Mouse (Mus musculus) midbrain, postnatal 0 days (tissue): ENCODE measurements at regions not wholly inside any gene's neighbourhood (a gene's known extent, or its start where the extent isn't known, plus 50 kb on each side); places are given as distances from the start of the nearest gene placed in this dataset.

Source experiments
- ATAC-seq: fragments of 200-750 bp; cut with Nextera tagmentation; 2 replicates; pipeline ENCODE4 v1.8.0; 2017; ENCODE audit warnings: moderate number of reproducible peaks, mild to moderate bottlenecking, moderate TSS enrichment, moderate library complexity; ENCODE audit not compliant: low FRiP score
- DNase-seq: peaks from one replicate; pipeline ENCODE4 v3.0.0-alpha.2; 2015; ENCODE audit warnings: low spot score
- H3K27ac ChIP-seq: fragments of 300-500 bp; sonication (generic); 2 replicates; pipeline ENCODE4 v1.5.1; 2014; ENCODE audit warnings: low read depth, mild to moderate bottlenecking, low read length, mixed read lengths
- H3K27me3 ChIP-seq: fragments of 300-500 bp; sonication (generic); 2 replicates; pipeline ENCODE4 v1.6.1; 2014; ENCODE audit warnings: low read length, control low read depth, mixed read lengths; ENCODE audit not compliant: insufficient read depth
- H3K36me3 ChIP-seq: fragments of 300-500 bp; sonication (generic); 2 replicates; pipeline ENCODE4 v1.6.1; 2014; ENCODE audit warnings: low read length, control low read depth, mixed read lengths; ENCODE audit not compliant: insufficient read depth
- H3K4me1 ChIP-seq: fragments of 300-500 bp; sonication (generic); 2 replicates; pipeline ENCODE4 v1.6.1; 2014; ENCODE audit warnings: mild to moderate bottlenecking, control low read depth, antibody characterized with exemption, low read length, mixed read lengths; ENCODE audit not compliant: insufficient read depth
- H3K4me2 ChIP-seq: fragments of 300-500 bp; sonication (generic); 2 replicates; pipeline ENCODE4 v1.6.1; 2014; ENCODE audit warnings: low read depth, mild to moderate bottlenecking, low read length, mixed read lengths; ENCODE audit not compliant: poor library complexity, severe bottlenecking
- H3K4me3 ChIP-seq: fragments of 300-500 bp; sonication (generic); 2 replicates; pipeline ENCODE4 v1.5.1; 2014; ENCODE audit warnings: low read depth, mild to moderate bottlenecking, low read length, moderate library complexity
- H3K9ac ChIP-seq: fragments of 300-500 bp; sonication (generic); replicated peaks from 2 replicates; pipeline ENCODE4 v1.6.1; 2014; ENCODE audit warnings: mild to moderate bottlenecking, low read length, moderate library complexity, mixed read lengths; ENCODE audit not compliant: poor library complexity, severe bottlenecking
- H3K9me3 ChIP-seq: fragments of 300-500 bp; sonication (generic); 2 replicates; pipeline ENCODE4 v1.6.1; 2016; ENCODE audit warnings: low read length, control low read depth
- CTCF ChIP-seq: IDR thresholded peaks from 2 replicates; pipeline ENCODE4 v1.5.1; 2016; ENCODE audit warnings: antibody characterized with exemption, mild to moderate bottlenecking
- WGBS: fragments of 180-500 bp; shearing (Covaris S2); extraction: QIAGEN DNeasy Blood & Tissue Kit; methylation state at CpG from one replicate; pipeline ENCODE4 v1.1.7; 2014; 5-methylcytosine and 5-hydroxymethylcytosine counted together

DNA sequence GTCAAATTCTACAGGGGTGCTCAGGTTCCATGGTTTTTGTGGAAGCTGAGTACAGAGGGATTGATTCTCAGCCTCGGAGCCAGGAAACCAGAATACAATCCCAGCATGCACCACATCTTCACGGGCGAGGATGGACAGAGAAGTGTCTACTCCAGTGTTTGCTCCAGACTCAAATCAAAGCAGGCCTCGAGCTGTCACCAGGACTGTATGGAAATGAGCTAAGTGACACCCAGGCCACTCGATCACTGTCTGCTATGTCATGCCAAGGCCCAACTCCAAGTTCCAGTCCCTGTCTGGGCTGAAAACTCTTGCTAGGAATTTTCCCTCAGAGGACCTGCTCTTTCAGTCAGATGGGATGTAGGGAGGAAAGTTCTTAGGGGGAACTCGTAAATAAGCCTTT is 86.8 kb upstream of the Rbms3 start:
- DNase-seq (no peak), ATAC-seq (no peak)
- no peak overlapping the region for H3K4me3 ChIP-seq
- no peaks in the 10 kb centered on the region for H3K36me3 ChIP-seq
- H3K4me1 ChIP-seq, result no peaks in the 10 kb centered on the region
- no peak overlapping the region for H3K9ac ChIP-seq
- no peak overlapping the region for H3K4me2 ChIP-seq
- no peak overlapping the region for H3K27ac ChIP-seq
- H3K9me3 ChIP-seq, result no peaks in the 10 kb centered on the region
- 84% methylated on average over 6 of the region's 6 CpGs for WGBS
- no peaks in the 10 kb centered on the region for H3K27me3 ChIP-seq
- no peak for TF ChIP-seq CTCF

DNA sequence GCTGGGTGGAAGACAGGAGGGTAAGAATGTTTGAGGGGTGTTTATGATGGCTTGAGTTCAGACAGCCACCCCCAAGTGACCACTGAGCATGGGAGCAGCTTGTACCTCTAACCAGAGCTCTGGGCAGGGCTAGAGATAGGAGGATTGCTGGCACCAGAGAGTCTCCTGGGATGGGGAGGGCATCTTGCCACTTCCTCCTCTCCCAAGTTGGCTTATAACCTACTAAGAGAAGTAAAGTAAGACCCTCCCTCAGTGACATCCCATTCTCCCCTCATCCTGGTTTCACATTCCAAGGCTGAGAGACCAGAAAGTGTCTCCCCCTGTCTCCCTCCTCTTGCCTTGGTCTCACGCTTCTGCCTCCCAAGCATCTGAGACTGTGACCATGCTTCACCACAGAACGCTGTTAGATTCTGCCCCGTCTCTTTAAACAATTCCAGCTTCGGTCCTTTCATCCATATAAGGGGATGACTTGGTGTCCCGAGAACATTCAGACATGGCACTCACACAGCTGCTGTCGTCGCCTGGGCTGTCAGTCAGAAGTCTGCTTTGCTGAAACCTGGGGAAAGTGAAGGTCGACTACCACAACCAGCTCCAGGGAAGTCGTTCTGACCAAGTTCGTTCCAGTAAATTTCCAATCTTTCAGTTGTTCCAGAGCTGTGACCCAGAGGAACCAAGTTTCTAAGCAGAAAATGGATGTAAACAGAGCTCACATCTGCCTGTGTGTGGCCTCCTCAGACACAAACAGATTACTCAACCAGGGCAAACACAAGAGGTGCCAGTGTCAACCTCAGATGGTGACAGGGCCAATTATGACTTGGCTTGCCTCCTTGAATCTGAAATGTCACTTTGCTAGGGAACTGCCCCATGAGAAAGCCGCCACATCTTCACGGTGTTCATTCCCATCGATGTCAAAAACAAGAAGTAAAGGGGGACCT is 85.3 kb upstream of the Rbms3 start:
- Histone ChIP-seq H3K9ac (no peak overlapping the region), H3K27me3 (no peaks in the 10 kb centered on the region), H3K4me3 (no peak overlapping the region), H3K27ac (no peak overlapping the region), H3K36me3 (no peaks in the 10 kb centered on the region), H3K4me1 (no peaks in the 10 kb centered on the region), H3K4me2 (no peak overlapping the region), H3K9me3 (no peaks in the 10 kb centered on the region)
- no peak for TF ChIP-seq CTCF
- ATAC-seq, result no peak
- DNase-seq, result no peak
- 87% methylated on average over 13 of the region's 13 CpGs for WGBS

DNA sequence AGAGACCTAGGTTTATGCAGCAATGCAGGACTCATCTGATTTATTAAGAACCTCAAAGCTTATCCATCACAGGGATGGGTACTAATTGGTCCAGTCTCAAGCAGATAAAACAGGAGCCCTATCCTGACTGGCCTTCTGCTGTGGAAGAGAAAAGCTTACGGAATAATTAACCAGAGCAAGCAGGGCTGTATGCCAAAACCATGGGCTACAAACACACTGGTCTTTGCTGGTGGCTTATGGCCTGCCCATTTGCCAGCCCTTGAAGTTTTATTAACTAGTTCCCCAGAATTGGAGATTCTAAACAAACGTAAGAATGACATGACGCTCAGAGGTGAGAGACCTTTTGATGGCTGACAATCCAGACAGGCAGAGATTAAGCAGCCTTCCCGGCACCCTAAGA is 83.4 kb upstream of the Rbms3 start:
- Histone ChIP-seq H3K27me3 (no peaks in the 10 kb centered on the region), H3K4me2 (no peak overlapping the region), H3K27ac (no peak overlapping the region), H3K9ac (no peak overlapping the region), H3K9me3 (no peaks in the 10 kb centered on the region), H3K36me3 (no peaks in the 10 kb centered on the region), H3K4me3 (no peak overlapping the region), H3K4me1 (no peaks in the 10 kb centered on the region)
- no peak for DNase-seq
- WGBS, result 93% methylated on average over 4 of the region's 4 CpGs
- no peak for TF ChIP-seq CTCF
- no peak for ATAC-seq

DNA sequence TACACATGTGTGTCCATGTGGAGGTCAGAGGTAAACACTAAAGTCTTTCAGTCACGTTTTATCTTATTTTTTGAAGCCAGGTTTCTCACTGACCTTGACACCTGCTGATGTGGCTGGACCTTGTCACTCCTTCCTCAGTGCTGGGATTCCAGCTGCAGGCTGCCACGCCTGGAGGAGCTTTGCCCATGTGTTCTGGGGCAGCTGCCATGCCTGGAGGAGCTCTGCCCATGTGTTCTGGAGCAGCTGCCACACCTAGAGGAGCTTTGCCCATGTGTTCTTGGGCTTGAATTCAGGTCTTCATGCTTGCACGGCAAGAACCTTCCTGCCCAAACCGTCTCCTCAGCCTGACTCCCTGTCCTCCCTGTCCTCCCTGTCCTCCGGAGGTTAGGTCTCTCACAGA is 82.1 kb upstream of the Rbms3 start:
- Histone ChIP-seq H3K36me3 (no peaks in the 10 kb centered on the region), H3K9me3 (no peaks in the 10 kb centered on the region), H3K27me3 (no peaks in the 10 kb centered on the region), H3K4me3 (no peak overlapping the region), H3K9ac (no peak overlapping the region), H3K4me2 (no peak overlapping the region), H3K27ac (no peak overlapping the region), H3K4me1 (no peaks in the 10 kb centered on the region)
- DNase-seq, result no peak
- no peak for TF ChIP-seq CTCF
- ATAC-seq, result no peak
- 90% methylated on average over 5 of the region's 5 CpGs for WGBS

DNA sequence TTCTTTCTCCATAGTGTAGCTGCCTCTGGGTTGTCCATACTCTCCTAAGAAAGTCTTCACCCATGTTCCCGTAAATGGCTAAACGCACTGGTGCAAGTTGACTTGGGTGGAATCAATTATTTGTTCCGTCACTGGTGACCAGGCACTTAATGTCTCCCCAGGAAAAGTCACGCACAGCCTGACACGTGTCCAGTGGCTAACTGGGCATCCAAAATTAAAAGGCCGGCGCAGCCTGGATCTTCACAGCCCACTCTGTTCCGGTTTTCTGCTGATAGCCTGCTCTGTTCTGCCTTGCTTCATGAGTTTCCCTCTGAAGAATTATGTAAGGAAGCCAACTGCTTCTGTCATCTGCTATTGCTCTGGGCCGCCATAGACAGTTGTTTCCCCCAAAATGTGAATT is 81.3 kb upstream of the Rbms3 start:
- 93% methylated on average over 9 of the region's 9 CpGs for WGBS
- ATAC-seq (no peak), DNase-seq (no peak)
- no peaks in the 10 kb centered on the region for H3K36me3 ChIP-seq
- no peaks in the 10 kb centered on the region for H3K4me1 ChIP-seq
- H3K4me2 ChIP-seq, result no peak overlapping the region
- no peaks in the 10 kb centered on the region for H3K27me3 ChIP-seq
- no peaks in the 10 kb centered on the region for H3K9me3 ChIP-seq
- no peak overlapping the region for H3K9ac ChIP-seq
- H3K27ac ChIP-seq, result no peak overlapping the region
- TF ChIP-seq CTCF, result no peak
- no peak overlapping the region for H3K4me3 ChIP-seq

DNA sequence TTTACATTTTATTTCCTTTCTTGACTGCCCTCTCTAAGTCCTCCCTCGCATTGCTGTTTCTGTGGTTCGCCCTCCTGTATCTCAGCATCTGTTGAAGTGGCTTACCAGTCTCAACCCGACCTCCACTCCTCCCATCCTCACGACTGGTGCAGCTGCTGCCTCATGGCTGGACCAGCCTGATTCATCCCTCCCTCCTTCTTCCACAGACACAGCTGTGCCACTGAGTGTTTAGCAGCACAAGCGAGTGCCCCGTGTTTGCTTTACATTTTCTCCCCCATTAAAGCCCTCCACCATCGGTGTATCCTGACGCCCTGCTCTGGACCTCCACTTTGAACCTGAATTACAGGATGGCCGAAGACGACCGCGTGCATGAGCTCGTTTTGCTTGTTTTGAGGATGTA is 80.0 kb upstream of the Rbms3 start:
- no peak for DNase-seq
- no peak for TF ChIP-seq CTCF
- Histone ChIP-seq H3K9me3 (no peaks in the 10 kb centered on the region), H3K4me1 (no peaks in the 10 kb centered on the region), H3K36me3 (no peaks in the 10 kb centered on the region), H3K4me3 (no peak overlapping the region), H3K4me2 (no peak overlapping the region), H3K27ac (no peak overlapping the region), H3K9ac (no peak overlapping the region), H3K27me3 (no peaks in the 10 kb centered on the region)
- ATAC-seq, result no peak
- 91% methylated on average over 13 of the region's 13 CpGs for WGBS
